Mouse (Mus musculus): Measurements from ENCODE around the gene Gm5105.

Gm5105 gene

GRCm38 (mm10) chr3:138027575-138028362, 39.4 kb downstream of the Gm5105 start:
- no peak for DNase-seq (ENCODE audit: low spot score in 2 of 2)

- DNase-seq (ENCODE audit: low spot score in 2 of 2): no peak
These were observed 40.9 kb downstream of the Gm5105 start for GRCm38 (mm10) chr3:138026286-138026685.

GRCm38 (mm10) chr3:138022651-138023050, 44.5 kb downstream of the Gm5105 start:
- no peak for DNase-seq (ENCODE audit: low spot score in 2 of 2)

- DNase-seq (ENCODE audit: low spot score in 2 of 2): no peak
These were observed 45.2 kb downstream of the Gm5105 start for GRCm38 (mm10) chr3:138022003-138022402.

- no peak for DNase-seq (ENCODE audit: low spot score in 2 of 2)
These were observed 50.4 kb downstream of the Gm5105 start for GRCm38 (mm10) chr3:138016810-138017209.

GRCm38 (mm10) chr3:138014725-138015124, 52.5 kb downstream of the Gm5105 start:
- no peak for DNase-seq (ENCODE audit: low spot score in 2 of 2)

- DNase-seq (ENCODE audit: low spot score in 2 of 2): no peak
These were observed 54.8 kb downstream of the Gm5105 start for GRCm38 (mm10) chr3:138012351-138012750.

- no peak for DNase-seq (ENCODE audit: low spot score in 2 of 2)
These were observed 59.0 kb downstream of the Gm5105 start for GRCm38 (mm10) chr3:138008152-138008551.

GRCm38 (mm10) chr3:138006896-138007295, 60.3 kb downstream of the Gm5105 start:
- no peak for DNase-seq (ENCODE audit: low spot score in 2 of 2)

- DNase-seq (ENCODE audit: low spot score in 2 of 2): no peak
These were observed 63.9 kb downstream of the Gm5105 start for GRCm38 (mm10) chr3:138003264-138003663.

GRCm38 (mm10) chr3:138002545-138002944, 64.6 kb downstream of the Gm5105 start:
- no peak for DNase-seq (ENCODE audit: low spot score in 2 of 2)

GRCm38 (mm10) chr3:138001865-138002264, 65.3 kb downstream of the Gm5105 start:
- no peak for DNase-seq (ENCODE audit: low spot score in 2 of 2)

- DNase-seq (ENCODE audit: low spot score in 2 of 2): no peak
These were observed 66.5 kb downstream of the Gm5105 start for GRCm38 (mm10) chr3:138000724-138001069.

- no peak for DNase-seq (ENCODE audit: low spot score in 2 of 2)
These were observed 67.0 kb downstream of the Gm5105 start for GRCm38 (mm10) chr3:138000062-138000723.

- DNase-seq (ENCODE audit: low spot score in 2 of 2): no peak
These were observed 67.9 kb downstream of the Gm5105 start for GRCm38 (mm10) chr3:137999224-137999790.

All from urinary bladder, adult 18-20 months (tissue).